Mouse (Mus musculus) skeletal muscle tissue, adult 2 months (tissue): Measurements from ENCODE around the gene Ccnb2.
"Not testable (repeated sequence)": the region's sequence is repeated elsewhere in the genome, so short reads cannot be mapped to it uniquely, and the experiment has no call there.

ENCODE experiments used
- DNase-seq: peaks from one replicate; pipeline ENCODE4 v3.0.0-alpha.2; 2012; ENCODE audit warnings: low read depth, low spot score

Gene Ccnb2

DNA sequence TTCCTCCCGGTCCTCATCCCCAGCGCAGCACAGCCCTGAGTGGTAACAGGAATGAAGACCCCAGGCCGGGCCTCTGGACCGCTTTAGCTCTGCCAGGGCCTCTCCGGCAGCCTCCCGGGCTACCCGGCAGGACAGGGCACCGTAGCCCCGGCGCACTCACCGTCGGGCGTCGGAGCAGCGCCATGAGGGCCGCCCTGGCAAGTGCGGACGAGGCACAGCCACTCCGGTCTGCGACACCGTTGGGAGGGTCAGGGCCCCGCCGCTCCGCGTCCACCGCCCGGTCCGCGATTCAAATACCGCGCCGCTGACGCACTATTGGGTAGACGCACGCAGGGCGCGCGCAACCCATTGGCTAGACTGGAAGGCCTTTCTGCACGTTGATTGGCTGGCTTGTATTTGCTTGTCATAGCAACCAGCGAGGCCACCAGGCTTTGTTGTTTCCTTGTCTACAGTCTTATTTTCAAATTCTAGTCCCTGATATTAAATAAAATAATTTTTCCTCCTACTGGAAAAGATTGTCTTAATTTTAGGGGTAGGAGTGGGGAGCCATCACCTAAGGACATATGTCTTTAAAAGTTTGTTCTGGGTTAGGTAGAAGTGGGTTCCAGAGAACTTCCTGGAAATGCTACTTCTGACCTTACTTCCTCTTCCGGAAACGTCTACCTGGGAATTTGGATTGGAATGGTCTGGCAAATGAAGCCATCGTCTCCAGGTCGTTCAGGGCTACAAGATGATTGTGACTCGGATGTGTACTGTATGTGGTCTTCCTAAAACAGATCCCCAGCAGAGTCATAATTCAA lies at the start of gene Ccnb2:
TSS of gene Ccnb2 (minus strand) at position 291 of the 800 bp plus-strand sequence.
- DNase-seq: peak; percentile 77

DNA sequence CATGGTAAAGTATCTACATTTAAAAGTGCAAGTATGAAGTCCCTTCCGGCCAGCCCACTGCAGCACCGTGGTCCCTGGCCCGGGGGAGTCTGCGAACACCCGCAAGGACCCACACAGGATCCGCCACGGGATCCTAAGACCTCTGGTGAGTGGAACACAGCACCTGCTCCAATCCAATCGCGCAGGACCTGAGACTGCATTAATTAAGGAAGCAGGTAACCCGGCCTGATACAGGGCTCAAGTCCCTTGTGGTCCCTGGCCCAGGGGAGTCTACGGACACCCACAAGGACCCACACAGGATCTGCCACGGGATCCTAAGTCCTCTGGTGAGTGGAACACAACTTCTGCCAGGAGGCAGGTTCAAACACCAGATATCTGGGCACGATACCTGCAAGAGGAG lies 41.7 kb upstream of the Ccnb2 start:
- not testable (repeated sequence) for DNase-seq

DNA sequence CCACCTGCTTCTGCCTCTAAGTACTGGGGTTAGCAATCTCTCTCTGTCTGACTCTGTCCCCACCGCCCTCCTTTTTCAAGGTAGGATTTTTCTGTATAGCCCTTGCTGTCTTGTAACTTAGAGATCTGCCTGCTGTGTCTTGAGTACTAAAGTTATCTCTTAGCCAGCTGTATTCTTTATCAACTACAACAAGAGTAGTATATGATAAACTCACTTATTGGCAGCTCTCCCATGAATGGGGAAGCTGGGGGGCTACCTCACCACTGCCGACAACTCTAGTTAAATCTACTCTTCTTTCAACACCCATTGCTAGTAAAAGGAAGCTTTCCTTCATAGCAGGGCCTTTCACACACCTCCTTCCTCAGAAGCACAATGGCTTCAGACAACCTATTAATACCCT lies 31.0 kb upstream of the Ccnb2 start:
- no peak for DNase-seq

DNA sequence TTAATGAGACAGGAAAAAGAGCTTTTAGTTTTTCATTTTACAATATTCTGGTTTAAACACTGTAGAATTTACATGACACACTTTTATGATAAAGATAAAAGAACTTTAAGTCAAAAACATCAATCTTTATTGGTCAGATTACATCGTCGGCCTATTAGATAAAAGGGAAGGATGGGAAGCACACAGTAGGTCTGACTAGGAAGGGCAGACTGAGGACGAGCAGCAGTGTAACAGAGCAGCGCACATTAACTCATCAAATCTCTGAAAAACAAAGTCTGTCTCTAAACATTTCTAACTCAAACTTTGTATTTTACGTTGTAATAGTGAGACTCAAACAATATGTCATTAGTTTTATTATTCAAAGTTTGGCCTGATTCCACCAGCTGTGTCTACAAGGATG lies 27.7 kb upstream of the Ccnb2 start:
- no peak for DNase-seq

DNA sequence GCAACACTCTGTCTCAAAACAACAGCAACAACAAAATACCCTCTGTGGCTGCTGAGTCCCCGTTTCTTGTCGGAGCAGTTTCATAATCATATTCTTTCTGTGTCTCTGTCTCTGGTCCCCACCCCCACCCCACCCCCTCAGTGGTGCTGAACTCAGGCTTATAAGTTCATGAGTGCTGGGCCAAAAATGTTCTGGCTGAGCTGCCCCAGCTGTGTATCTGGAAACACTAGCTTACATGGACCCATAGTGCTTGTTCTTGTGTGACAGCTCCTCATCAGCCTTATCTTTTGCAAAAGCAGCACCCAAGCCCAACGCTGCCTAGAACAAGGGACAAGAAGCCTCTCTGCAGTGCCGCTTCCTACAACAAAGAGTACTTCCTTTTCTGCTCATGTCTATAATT lies 18.6 kb upstream of the Ccnb2 start:
- DNase-seq: no peak

DNA sequence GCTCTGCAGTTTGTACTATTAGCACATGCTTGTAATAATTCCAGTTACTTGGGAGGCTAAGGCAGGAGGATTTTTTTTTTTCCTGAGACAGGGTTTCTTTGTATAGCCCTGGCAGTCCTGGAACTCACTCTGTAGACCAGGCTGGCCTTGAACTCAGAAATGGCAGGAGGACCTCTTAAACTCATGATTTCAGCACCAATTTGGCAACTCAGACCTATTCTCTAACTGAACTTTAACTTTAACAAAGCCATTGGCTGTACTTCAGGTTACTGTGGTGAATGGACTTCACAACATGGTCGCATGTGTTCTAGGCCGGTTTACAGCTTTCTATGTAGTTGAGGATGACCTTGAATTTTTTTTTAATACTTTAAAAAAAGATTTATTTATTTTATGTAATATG lies 1.3 kb upstream of the Ccnb2 start:
- DNase-seq: no peak

DNA sequence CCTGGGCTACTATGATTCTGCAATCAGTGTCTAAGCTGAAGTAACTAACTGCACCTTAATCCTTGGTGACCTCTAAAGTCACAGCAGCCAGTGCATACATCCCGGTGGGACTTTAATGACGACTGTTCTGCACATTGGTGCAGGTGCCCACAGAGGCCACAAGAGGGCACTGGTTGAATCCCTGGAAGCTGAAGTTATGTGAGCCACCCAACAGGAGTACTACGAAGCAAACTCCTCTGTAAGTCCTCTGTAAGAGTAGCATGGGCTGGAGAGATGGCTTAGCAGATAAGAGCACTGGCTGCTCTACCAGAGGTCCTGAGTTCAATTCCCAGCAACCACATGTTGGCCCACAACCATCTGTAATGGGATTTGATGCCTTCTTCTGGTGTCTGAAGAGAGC lies 4.9 kb downstream of the Ccnb2 start:
- no peak for DNase-seq

DNA sequence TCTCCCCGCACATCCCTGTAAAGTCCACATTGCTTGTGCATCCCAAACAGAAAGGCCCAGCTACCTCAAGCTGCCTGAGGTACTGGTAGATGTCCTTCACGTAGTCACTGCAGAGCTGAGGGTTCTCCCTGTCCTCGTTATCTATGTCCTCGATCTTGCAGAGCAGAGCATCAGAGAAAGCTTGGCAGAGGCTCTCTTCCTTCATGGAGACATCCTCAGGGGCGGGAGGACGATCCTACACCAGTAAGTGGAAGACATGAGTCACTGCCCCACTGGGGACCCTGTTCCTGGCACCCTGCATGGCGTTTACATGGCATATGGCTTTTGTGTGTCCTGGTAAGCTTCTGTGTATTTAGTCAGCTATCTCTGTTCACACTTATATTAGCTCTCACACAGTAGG lies 8.3 kb downstream of the Ccnb2 start:
- DNase-seq: no peak

DNA sequence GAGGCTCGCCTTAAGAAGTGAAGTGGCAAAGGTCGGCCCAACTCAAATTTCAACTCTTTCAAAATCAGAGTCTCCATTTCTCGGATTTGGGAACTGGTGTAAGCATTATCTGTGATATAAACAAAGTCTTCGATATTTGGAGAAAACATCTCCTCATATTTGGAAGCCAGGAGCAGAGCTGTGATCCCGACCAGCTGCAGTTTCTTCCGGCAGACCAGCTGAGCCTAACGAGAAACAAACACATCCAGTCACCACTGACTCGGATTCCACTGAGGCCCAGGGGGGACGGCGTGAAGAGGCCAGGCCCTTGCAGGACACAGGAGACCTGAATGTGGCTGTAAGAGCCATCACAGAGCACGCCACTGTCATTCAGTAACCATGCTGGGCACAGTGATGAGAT lies 10.7 kb downstream of the Ccnb2 start:
- DNase-seq: no peak

DNA sequence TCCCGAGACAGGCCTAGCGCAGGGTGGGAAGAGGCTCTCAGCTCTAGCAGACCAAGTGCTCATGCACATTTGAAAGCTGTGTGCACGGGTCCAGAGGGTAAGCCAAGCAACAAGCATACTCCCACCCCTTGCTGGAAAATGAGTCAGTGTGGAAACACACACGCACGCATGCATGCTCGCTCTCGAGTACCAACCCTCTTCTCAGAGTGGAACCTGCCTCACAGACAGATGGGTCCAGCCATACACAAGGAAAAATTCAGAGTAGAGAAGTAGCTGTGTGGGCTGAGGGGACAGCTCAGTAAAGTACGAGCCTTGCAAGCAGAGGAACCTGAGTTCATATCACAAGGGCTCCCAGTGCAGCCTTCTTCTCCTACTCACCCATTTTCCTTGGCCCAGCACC lies 11.6 kb downstream of the Ccnb2 start:
- DNase-seq: no peak

DNA sequence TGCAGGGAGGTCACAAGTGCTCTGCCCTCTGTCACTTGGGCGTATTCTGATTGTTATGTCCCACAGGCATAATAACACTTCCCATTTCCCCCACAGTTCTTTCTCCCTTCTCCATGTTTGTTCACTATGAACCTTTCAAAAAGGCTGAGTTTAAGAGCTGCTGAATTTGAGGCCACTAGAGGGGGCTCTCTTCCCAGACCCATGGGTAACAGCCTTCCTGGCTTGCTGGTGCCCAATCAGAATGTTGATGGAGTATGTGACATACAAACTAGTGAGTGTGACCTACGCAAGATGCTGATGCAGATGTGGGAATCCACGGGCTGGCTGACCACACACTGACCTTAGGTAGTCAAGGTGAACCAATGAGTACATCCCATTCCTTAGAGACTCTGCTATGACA lies 12.6 kb downstream of the Ccnb2 start:
- no peak for DNase-seq

DNA sequence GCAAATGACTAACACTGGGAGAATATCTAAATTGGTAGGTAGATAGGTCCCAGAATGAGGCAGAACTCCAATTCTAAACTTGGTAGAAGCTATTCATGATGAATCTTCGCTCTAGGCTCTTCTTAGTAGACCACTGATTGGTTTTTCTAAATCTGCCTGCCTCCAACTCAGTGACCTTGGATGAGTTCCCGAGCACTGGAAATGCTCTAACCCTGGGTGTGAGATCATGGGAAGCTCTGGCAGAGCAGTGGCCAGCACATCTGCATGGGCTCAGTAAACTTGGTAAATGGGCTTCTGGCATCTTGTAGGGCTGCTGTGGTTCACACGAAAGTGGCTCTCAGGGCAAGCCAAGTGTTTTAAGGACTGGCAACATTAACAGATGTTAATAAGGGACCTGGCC lies 14.8 kb downstream of the Ccnb2 start:
- peak; percentile 18 for DNase-seq

DNA sequence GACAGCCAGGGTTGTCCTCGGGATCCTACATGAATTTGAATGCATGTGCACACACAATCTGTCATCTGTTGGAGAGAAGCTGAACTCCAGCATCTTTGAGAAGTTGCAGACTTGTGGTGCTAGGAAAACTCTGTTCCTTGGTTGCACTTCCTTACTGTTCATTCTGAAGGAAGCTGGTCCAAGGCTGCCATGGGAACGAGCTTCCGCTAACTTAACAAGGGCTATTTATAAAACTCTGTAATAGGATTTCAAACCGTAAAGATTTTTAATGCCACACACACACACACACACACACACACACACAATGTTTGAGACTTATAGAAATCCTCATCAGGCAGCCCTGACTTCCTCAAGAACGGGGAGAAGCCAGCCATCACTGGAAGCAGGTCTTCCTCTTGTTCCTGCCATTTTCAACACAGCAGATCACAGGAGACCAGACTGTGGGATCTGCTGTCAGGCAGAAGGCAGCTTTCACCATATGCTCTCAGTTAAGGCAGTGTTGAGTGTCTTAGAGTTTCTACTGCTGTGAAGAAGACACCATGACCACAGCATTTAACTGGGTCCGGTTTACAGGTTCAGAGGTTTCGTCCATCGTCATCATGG lies 19.3 kb downstream of the Ccnb2 start:
- DNase-seq: no peak

DNA sequence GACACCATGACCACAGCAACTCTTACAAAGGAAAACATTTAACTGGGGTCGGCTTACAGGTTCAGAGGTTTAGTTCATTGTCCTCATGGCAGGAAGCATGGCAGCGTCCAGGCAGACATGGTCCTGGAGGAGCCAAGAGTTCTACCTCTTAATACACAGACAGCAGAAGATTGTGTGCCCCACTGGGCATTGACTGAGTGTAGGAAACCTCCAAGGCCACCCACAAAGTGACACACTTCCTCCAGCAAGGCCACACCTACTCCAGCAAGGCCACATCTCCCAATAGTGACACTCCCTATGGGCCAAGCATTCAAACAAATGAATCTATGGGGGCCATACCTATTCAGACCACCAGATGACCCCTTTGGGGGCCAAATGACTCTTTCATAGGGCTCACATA lies 25.3 kb downstream of the Ccnb2 start:
- no peak for DNase-seq

DNA sequence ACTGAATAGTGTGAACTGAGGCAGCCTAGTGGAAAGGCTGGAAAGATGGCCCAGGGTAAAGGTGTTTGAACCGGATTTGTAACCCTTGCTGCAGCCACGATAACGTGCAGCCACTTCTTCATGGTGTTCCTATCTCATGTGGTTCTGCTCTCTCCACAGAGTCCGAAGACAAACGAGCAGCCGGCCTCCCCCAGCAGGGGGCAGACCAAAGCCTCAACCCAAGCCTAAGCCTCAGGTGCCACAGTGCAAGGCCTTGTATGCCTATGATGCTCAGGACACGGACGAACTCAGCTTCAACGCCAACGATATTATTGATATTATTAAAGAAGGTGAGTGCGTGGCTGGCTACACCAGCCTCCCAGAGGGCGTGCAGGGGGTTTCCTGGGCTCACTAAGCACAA lies 25.7 kb downstream of the Ccnb2 start:
- no peak for DNase-seq

DNA sequence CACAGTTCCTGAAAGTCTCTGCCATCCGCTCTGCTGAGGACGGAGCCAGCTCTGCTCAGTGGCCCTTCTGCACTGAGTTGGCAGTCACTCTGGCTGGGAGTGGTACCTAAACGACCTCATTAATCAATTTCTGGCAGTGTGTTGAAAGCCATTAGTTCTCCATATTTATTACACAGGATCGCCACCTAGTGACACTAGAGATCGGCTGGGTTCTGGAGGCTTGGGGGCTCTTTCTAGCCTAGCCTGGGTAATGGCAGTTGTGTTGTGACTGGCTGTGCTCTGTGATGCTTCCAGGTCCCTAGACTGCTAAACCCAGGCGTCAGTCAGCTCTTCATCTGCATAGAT lies 28.8 kb downstream of the Ccnb2 start:
- DNase-seq: peak; percentile 25

DNA sequence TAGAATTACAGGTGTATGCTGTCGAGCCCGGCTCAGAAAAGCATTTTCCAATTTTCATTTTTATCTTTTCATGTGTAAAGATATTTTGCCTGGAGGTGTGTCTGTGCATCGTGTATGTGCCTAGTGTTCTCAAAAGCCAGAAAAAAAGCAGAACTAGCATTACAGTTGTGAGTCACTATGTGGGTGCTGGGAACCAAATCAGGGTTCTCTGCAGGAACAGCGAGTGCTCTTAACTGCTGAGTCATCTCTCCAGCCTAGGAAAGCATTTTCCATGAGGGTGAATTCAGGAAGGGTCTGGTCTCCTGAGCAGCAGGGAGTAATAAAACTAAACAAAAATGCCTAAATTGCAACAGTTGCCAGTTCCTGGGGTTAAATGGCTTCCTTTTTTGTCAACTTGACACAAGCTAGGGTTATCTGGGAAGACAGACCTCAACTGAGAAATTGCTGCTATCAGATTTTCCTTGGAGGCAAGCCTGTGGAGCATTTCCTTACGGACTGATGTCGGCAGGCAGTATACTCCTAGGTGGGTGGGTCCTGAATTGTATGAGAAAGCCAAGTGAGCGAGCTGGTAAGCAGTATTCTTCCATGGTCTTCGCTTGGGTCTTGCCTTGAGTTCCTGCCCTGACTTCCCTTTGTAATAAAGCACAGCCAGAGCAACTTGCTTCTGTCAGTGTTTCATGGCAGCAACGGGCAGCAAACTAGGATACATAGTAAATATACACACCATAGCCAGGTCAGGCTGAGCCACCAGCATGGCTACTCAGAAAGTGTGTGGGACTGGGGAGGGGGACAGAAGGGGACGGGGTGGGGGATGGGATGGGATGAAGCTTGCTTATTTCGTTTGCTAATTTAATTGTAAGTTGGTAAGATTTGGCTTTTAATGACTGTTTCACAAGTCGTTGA lies 29.4 kb downstream of the Ccnb2 start:
- DNase-seq: no peak

DNA sequence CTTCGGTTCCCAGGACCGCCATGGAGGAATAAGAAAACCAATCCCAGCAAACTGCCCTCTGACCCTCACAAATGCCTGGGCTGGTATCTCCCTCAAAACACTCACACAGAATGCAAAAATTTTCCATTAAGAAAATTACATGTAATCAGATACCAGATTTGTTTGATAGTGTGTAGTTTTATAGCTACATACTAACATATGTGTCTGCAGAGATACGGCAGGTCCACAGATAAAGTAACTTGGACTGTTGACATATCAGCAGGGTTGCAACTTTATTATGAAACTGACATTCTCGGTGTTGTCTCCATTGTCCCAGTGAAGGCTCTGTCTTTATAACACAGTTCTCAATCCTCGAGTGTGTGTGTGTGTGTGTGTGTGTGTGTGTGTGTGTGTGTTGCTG lies 30.3 kb downstream of the Ccnb2 start:
- no peak for DNase-seq

DNA sequence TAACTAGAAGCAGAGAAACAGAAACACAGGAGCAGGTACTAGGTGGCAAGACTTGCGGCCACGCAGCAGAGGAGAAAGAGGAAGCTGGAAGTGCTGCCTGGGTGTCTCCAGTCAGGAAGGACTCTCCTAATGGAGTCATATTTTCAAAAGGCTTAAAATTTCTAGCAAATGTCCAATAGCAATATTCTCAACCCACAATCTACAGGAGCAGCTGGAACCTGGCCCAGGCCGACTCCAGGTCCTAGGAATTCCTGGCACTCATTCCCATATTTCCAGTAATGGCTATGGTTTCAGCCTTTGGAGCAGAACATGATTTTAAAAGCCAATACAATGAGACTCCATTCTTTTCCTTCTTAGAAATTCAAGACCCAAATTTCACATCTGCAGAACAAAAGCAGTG lies 31.8 kb downstream of the Ccnb2 start:
- DNase-seq: no peak

DNA sequence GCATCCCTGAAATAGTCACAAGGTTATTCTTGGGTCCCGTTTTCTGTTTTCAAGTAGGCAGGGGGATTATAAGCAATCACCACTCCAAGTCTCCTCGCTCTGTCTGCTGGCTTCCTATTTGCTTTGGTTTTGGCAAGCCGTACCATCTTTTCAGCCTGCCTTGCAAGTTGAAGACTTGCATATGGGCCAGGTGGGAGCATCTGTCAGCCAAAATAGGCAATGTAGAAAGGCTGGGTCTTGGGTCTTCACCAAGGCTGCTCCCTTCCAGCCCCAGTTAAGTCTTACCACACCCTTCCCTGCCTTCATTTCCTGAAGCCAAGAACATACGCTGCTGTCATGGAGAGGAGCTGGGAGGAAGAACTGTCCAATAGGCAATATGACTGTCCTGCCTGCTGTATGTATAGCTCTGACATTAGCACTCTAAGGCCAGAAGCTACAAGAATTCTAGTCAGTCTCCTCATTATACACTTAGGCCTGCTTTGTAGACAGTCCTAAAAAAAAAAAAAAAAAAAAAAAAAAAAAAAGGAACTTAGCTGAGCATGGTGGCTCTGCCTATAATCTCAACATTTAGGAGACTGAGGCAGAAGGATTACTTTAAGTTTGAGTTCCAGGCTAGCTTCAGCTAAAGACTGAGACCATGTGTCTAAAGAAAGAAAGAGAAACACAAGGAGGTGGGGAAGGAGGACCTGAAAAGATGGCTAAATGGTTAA lies 33.8 kb downstream of the Ccnb2 start:
- DNase-seq: peak; percentile 44

DNA sequence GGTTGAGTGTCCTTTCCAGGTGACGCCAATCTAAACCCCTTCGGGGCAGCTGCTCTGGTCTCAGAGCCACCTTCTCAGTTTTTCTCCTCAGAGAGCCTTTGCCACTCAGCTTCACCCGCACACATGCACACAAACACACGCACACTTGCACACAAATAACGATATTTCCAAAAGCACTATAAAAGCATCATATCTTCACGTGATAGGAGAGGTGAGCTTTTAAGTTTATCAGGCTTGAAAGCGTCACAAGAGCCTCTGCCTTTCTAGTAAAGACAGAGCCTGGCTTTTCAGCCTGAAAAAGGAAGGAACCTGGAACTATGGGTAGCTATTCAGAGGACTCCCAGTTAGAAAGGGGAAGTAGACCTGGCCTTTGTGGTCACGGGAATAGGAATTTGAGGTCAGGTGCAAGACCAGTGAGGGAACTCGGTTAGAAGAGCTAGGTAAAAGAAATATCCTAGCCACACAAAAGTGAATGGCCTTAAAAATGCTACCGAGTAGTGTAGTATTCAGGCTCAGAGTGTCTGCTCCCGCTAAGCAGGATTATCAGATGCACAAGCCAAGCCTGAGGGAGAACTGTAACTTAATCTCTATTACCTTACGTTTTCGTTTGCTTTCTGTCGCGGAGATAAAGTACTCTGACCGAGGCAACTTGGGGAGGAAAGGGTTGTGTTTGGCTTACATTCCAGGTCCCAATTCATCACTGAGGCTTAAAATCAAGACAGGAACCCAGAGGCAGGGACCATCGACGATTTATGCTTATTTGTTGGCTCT lies 36.2 kb downstream of the Ccnb2 start:
- no peak for DNase-seq
